Mouse (Mus musculus) central nervous system, embryonic 18 days (tissue): ENCODE data around the gene Sh3bgrl3. TPM values are rescaled to one million over a fixed set of nuclear protein-coding genes. Genes with fewer than 3 reads are reported as not detected.

Experiments used
- polyA plus RNA-seq: library from polyadenylated mRNA; depleted of rRNA; stranded (reverse); fragments of >200 nt; gene quantifications from 2 replicates; pipeline ENCODE4 v1.2.3, GENCODE M21; 2012; rRNA removed

Gene Sh3bgrl3
- 303 and 333 TPM in 2 replicates for polyA plus RNA-seq

GRCm38 (mm10) chr4:134128221-134128982 lies at the start of gene Sh3bgrl3:
TSS of gene Sh3bgrl3 (minus strand) at chr4:134128789.

GRCm38 (mm10) chr4:134101979-134102741 lies 26.4 kb downstream of the Sh3bgrl3 start, which contains the start of gene Ubxn11:
TSS of gene Ubxn11 (plus strand) at chr4:134102570.

GRCm38 (mm10) chr4:134094923-134095547 lies 33.6 kb downstream of the Sh3bgrl3 start, which contains the start of gene Cd52:
TSS of gene Cd52 (minus strand) at chr4:134095082.

Other genes starting within 250 kb of the Sh3bgrl3 start
- gene Rps6ka1, start 241.0 kb downstream of the Sh3bgrl3 start, polyA plus RNA-seq: 14.4 and 14.7 TPM in 2 replicates
- 429 and 457 TPM in 2 replicates for gene Hmgn2, start 160.1 kb downstream of the Sh3bgrl3 start, polyA plus RNA-seq
- gene Dhdds, start 127.9 kb downstream of the Sh3bgrl3 start, polyA plus RNA-seq: 50.9 and 52.2 TPM in 2 replicates
- 0.17 and 0.21 TPM in 2 replicates for gene Lin28a, start 109.9 kb downstream of the Sh3bgrl3 start, polyA plus RNA-seq
- not detected in 2 replicates for gene Zfp683, start 75.0 kb downstream of the Sh3bgrl3 start, polyA plus RNA-seq
- gene Crybg2, start 68.0 kb downstream of the Sh3bgrl3 start, polyA plus RNA-seq: 5.2 and 5.3 TPM in 2 replicates
- gene Cd52, start 33.7 kb downstream of the Sh3bgrl3 start, polyA plus RNA-seq: 1.4 TPM in 2 replicates
- gene Ubxn11, start 26.2 kb downstream of the Sh3bgrl3 start, polyA plus RNA-seq: 25.0 and 26.3 TPM in 2 replicates
- gene Cep85, start 58.3 kb upstream of the Sh3bgrl3 start, polyA plus RNA-seq: 20.0 and 23.9 TPM in 2 replicates
- gene Gm7534, start 74.2 kb upstream of the Sh3bgrl3 start, polyA plus RNA-seq: not detected in 2 replicates
- 0.09 and 0.14 TPM in 2 replicates for gene Catsper4, start 98.6 kb upstream of the Sh3bgrl3 start, polyA plus RNA-seq
- 0.35 and 0.74 TPM in 2 replicates for gene Cnksr1, start 109.6 kb upstream of the Sh3bgrl3 start, polyA plus RNA-seq
- 0.11 TPM in 1 of 2 replicates, not detected in the other for gene E130218I03Rik, start 114.9 kb upstream of the Sh3bgrl3 start, polyA plus RNA-seq
- gene Zfp593, start 116.8 kb upstream of the Sh3bgrl3 start, polyA plus RNA-seq: 14.1 and 14.4 TPM in 2 replicates
- 0.14 and 0.25 TPM in 2 replicates for gene Gm30191, start 118.1 kb upstream of the Sh3bgrl3 start, polyA plus RNA-seq
- gene Grrp1, start 125.3 kb upstream of the Sh3bgrl3 start, polyA plus RNA-seq: 21.6 and 22.1 TPM in 2 replicates
- 17.9 and 19.9 TPM in 2 replicates for gene Pdik1l, start 159.1 kb upstream of the Sh3bgrl3 start, polyA plus RNA-seq
- gene Trim63, start 186.3 kb upstream of the Sh3bgrl3 start, polyA plus RNA-seq: 0.36 and 0.60 TPM in 2 replicates
- 0.05 and 0.69 TPM in 2 replicates for gene Slc30a2, start 214.4 kb upstream of the Sh3bgrl3 start, polyA plus RNA-seq